Mouse (Mus musculus) retina, postnatal 7 days (tissue): ENCODE measurements at regions not wholly inside any gene's neighbourhood (a gene's known extent, or its start where the extent isn't known, plus 50 kb on each side); places are given as distances from the start of the nearest gene placed in this dataset.
"Not testable (repeated sequence)": the region's sequence is repeated elsewhere in the genome, so short reads cannot be mapped to it uniquely, and the experiment has no call there.

ENCODE experiments used
- DNase-seq: peaks from one replicate; pipeline ENCODE4 v3.0.0-alpha.2; 2012; ENCODE audit warnings: low read depth, low spot score

- DNase-seq, result no peak
These were observed 266.2 kb upstream of the 1700008P02Rik start for GRCm38 (mm10) chr3:6886200-6887052.

GRCm38 (mm10) chr3:6883401-6883800 lies 263.2 kb upstream of the 1700008P02Rik start:
- no peak for DNase-seq

- DNase-seq, result no peak
These were observed 256.0 kb upstream of the 1700008P02Rik start for GRCm38 (mm10) chr3:6876265-6876664.

GRCm38 (mm10) chr3:6872170-6872569 lies 251.9 kb upstream of the 1700008P02Rik start:
- no peak for DNase-seq

- no peak for DNase-seq
These were observed 251.5 kb upstream of the 1700008P02Rik start for GRCm38 (mm10) chr3:6871752-6872151.

GRCm38 (mm10) chr3:6866148-6866483 lies 245.9 kb upstream of the 1700008P02Rik start:
- DNase-seq, result no peak

- no peak for DNase-seq
These were observed 245.4 kb upstream of the 1700008P02Rik start for GRCm38 (mm10) chr3:6865462-6866147.

- no peak for DNase-seq
These were observed 239.6 kb upstream of the 1700008P02Rik start for GRCm38 (mm10) chr3:6859866-6860180.

GRCm38 (mm10) chr3:6858982-6859865 lies 239.0 kb upstream of the 1700008P02Rik start:
- no peak for DNase-seq

GRCm38 (mm10) chr3:6819332-6819731 lies 199.1 kb upstream of the 1700008P02Rik start:
- DNase-seq, result no peak

- DNase-seq, result no peak
These were observed 192.1 kb upstream of the 1700008P02Rik start for GRCm38 (mm10) chr3:6812346-6812745.

GRCm38 (mm10) chr3:6809381-6809950 lies 189.2 kb upstream of the 1700008P02Rik start:
- DNase-seq, result no peak

GRCm38 (mm10) chr3:6800092-6800716 lies 180.0 kb upstream of the 1700008P02Rik start:
- DNase-seq, result not testable (repeated sequence)

- DNase-seq, result no peak
These were observed 148.3 kb upstream of the 1700008P02Rik start for GRCm38 (mm10) chr3:6768506-6768905.

GRCm38 (mm10) chr3:6768085-6768484 lies 147.8 kb upstream of the 1700008P02Rik start:
- not testable (repeated sequence) for DNase-seq

- DNase-seq, result no peak
These were observed 138.9 kb upstream of the 1700008P02Rik start for GRCm38 (mm10) chr3:6759172-6759571.

GRCm38 (mm10) chr3:6757562-6757961 lies 137.3 kb upstream of the 1700008P02Rik start:
- DNase-seq, result no peak

GRCm38 (mm10) chr3:6750746-6751145 lies 130.5 kb upstream of the 1700008P02Rik start:
- DNase-seq, result not testable (repeated sequence)

GRCm38 (mm10) chr3:6731372-6732297 lies 111.4 kb upstream of the 1700008P02Rik start:
- no peak for DNase-seq

- no peak for DNase-seq
These were observed 109.8 kb upstream of the 1700008P02Rik start for GRCm38 (mm10) chr3:6730066-6730465.
